Mouse (Mus musculus) frontal cortex, adult 2 months (tissue): ENCODE data around the gene Aebp2. TPM values are rescaled to one million over a fixed set of nuclear protein-coding genes. Genes with fewer than 3 reads are reported as not detected.
A peak's percentile ranks its signal among the peaks of the same experiment; 100 is the strongest.
"Not testable (repeated sequence)": the region's sequence is repeated elsewhere in the genome, so short reads cannot be mapped to it uniquely, and the experiment has no call there.

Source experiments
- DNase-seq, 2 experiments: peaks; one replicate each; pipeline ENCODE4 v3.0.0; 2022; ENCODE audit warnings: low spot score in 1 of 2; ENCODE audit errors: extremely low spot score in 1 of 2
- polyA plus RNA-seq: library from polyadenylated mRNA; depleted of rRNA; stranded (reverse); fragments of >200 nt; gene quantifications from 2 replicates; pipeline ENCODE4 v1.2.3, GENCODE M21; 2012

Aebp2 gene
- polyA plus RNA-seq, 1 experiment = 40.7 TPM

DNA sequence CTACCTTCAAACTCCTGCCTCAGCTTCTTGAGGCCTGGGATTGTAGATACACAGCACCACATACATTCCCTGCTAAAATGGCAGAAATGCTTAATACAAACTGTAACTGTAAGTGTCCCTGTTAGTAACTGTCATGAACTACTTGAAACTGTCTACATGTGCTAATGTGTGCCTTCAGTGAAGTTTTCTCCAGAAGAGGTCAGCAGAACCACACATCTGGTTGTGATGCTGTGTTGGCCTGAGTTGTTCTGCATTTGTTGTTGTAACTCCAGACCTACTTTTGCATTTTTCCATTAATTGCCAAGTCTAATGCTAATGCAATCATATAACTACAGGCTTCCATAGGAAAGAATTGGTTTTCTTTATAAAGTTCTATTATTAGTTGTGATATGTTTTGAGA is 23.5 kb downstream of the Aebp2 start:
- no peak for DNase-seq

DNA sequence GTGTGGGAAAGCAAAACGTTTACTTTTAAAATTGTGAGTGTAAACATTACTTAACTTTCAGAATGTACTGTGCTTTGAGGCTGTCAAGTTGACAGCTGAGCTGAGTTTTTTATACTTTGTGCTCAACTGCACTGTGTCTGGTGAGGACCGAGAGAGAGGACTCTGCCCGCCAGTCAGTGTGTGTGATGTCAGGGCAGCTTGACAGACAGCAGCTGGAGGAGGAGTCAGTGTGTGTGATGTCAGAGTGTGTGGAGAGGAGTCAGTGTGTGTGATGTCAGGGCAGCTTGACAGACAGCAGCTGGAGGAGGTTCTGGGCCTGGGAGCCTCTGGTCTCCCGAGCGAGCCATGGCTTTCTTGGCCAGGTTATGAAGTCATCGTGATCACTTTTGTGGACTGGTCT is 24.4 kb downstream of the Aebp2 start:
- no peak for DNase-seq

DNA sequence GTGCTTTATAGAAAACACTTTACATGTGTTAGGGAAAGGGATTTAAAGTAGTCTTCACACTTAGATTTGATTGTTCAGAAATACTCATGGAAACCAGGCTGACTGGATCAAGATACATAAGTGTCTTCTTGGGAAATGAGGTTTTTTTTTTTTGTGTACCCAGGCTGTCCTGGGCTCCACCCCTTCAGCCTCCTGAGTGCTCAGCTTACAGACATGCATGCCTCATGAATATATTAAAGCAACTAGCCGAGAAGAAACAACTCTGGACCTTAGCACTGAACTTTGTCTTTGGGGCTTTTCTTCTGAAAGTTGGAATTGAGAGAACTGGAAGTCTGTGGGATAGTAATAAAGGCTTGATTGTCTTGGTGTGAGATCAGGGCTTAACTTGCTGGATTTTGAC is 27.3 kb downstream of the Aebp2 start:
- no peak for DNase-seq

DNA sequence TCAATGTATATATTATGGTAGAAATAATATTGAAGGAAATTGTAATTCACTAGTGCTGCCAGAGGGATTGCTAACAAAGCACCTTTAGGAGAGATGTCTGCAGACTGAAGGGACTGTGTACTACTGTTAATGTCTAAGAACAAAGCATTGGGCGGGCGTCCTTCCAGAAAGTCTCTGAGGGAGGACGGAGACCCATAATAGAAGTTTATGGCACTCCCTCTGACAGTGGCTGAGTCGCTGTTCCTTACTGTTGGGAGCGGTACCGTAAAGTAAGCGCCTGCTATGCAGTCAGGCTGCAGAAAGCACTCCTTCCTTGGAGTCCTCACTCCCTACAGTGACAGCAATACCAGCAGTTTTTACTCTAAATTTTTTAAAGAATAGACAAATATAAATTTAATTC is 29.5 kb downstream of the Aebp2 start:
- DNase-seq = no peak

DNA sequence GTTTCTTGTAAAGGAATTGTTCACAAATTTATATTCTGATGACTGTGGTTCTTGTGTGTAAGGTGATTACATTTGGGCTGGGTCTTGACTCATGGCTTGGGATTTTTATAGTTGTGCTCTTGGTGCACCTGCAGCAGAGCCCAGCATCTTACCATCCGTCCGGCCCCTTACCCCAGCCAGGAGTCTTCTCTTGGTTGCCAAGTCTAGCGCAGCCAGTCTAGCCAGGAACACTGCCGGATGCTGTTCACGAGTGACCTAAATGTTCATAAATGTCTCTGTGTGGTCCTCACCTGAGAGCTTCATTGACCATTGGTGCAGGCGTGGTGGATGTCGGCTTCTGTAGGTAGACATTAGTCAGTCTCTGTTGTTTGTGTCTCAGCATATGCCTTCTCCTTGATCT is 33.0 kb downstream of the Aebp2 start:
- no peak for DNase-seq

DNA sequence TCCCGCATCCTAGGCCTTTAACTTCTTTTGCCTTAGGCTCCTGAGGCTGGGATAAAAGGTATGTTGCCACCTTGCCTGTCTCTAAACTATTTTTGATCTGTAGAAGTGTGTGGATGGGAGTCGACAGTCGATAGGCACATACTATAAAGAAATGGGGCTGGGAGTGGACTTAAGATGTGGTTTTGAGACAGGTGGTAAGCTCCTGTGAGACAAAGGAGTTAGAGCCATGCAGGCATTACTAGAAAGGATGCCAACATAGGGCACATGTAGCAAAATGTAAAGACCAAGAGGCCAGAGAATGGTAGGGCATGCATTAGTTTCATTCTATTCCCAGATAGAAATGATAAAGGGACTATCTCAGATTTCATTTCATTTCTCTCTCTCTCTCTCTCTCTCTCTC is 34.5 kb downstream of the Aebp2 start:
- DNase-seq = no peak

DNA sequence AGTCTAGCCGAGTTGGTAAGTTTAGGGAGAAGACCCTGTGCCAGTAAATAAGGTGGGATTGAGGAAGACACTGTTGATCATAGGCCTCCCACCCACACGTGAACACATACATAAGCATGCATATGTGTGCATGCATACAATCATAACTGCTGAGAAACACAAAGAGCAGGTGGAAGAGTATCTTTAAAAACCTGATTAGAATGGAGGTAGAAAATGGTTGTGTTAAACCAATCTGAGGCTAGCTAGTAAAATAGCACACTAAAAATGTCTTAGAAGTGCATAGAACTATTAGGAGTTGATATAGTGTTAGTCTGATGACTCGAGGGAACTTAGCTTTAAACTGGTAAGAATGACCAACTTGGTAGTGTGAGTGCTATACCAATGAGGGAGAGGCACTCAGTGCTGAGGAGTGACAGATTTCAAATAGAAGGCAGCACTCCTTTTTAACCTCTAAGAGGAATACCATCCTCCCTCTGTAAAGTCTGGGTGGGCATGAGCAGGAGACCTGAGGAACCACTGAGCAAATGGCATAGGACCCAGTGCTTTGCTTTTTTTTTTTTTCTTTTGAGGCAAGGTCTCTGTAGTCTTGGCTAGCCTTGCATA is 35.6 kb downstream of the Aebp2 start:
- no peak for DNase-seq

DNA sequence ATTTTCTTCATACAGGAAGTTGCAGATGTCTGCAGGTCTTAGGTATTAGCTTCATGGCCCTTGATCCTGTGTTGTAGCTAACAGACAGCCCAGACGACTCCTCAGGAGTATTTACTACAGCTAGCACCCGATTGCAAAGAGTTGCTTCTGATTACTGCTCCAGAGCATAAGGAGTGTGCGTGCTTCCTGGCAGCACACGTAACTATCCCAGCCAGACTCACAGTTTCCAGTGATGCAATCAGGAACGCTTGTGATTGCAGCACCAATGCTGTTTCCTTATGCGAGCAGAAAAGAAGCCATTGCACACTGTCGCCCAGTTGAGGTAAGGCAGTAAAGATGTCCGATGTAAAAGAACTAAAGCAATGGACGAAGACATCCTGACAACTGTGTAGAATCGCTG is 38.6 kb downstream of the Aebp2 start:
- no peak for DNase-seq

DNA sequence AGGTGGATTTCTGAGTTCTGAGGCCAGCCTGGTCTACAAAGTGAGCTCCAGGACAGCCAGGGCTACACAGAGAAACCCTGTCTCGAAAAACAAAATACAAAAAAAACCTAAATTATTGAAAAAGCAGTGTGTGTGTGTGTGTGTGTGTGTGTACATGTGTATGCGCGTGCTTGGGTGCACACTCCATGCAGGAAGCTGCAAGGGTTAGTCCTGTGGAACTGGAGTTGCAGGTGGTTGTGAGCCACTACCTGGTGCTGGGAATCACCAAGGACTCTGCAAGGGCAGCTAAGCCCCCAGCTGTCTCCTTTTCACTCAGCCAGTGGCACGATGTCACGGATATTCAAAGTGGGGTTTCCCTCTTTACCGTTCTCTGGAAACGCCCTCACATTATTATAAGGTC is 39.3 kb downstream of the Aebp2 start:
- DNase-seq = no peak

DNA sequence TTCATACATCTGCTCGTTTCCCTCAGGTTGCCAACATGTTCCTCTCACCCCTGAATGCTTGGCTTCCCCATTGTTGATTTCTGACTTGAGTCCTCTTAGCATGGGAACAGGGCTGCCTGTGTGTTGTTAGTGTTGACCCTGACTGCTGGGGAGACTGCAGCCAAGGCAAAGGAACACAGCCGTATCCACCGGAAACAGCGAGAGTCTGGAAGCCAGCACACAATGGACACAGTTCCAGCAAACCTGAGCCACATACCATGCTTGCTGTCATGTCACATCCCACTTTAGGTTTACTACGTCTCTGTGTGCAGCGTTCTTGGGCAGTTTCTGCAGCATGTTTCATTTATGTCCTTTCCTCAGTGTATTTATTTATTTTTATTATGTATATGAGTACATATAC is 39.8 kb downstream of the Aebp2 start:
- DNase-seq = no peak

DNA sequence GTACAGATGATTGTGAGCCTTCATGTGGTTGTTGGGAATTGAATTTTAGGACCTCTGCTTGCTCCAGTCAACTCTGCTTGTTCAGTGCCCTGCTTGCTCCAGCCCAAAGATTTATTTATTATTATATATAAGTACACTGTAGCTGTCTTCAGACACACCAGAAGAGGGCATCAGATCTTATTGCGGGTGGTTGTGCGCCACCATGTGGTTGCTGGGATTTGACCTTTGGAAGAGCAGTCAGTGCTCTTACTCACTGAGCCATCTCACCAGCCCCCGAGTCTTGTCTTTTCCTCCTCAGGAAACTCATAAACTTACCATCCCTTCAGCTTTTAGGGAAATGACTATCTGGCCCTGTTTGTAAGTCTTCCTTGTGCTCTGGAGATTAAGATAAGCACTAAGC is 40.2 kb downstream of the Aebp2 start:
- DNase-seq = not testable (repeated sequence)

DNA sequence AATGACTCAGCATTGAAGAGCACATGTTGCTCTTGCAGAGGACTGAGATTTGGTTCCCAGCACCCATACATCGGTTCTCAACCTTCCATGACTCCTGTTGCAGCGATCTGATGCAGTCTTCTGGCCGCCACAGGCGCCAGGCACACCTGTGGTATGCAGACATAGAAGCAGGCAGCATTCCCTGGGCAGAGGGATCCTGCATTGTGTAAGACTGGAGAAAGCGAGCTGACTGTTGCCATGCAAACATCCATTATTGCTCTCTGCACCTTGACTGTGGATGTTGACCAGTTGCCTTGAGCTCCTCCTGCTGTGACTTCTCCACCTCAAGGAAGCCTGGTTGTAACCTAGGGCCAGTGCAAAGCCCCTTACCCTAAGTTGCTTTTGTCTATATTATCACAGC is 42.1 kb downstream of the Aebp2 start:
- no peak for DNase-seq

DNA sequence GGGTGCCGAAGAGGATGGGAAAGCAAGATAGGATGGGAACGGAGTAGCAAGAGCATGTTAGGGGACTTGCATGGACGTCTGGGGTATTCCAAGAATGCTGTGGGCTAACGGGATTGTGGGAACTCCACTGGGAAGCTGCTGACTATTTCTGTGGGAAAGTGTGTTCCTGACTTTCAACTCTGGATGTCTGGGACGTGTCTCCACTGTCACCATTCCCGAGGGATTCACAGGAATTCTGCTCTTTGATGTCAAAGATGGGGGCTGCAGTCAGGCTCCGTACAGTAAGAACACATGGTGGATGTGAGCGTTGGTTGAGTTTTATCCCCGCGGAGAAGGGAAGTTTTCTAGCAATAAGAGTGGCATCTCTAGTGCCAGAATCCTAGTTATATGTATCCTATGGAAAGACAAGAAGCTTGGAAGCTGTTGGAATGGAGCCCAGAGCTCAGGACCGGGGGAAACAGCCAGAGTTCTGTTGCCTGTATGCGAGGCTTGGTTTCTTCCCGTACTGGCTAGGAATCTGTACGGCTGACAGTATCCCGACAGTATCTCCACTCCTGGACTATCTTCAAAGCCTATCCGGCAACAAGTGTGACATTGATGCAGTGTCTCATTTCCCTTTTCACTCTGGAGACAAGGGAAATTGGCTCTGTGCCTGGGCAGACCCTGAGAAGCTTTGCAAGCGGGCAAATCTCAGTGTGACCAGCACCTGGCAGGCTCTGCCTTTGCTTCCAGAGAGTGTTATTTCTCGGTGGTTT is 44.2 kb downstream of the Aebp2 start:
- DNase-seq = no peak

DNA sequence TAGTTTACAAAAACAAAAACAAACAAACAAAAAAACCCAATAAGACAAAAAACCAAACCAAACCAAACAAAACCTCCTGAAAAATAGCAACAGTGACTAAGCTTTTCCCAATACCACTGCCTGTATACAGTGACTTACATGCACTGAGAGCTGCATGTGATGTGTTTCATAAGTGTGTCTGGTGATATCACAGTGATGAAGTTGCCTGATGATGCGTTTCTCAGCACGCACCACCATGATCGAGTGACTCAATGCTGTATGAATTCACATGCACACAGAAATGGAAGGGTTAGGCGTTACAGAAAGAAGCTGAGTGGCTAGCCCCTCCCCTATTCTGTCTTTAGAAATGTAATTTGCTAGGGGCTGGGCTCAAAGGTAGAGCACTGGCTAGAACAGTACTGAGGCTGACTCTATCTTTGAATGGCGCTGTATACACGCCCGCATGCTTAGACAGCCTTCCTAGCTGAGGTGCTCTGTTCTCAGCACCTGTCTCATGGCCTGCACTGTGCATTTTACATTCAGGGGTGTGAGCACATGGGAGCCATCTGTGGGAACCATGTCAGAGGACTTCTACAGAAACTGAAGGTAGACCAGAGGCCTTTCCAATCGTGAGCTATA is 44.9 kb downstream of the Aebp2 start:
- no peak for DNase-seq

DNA sequence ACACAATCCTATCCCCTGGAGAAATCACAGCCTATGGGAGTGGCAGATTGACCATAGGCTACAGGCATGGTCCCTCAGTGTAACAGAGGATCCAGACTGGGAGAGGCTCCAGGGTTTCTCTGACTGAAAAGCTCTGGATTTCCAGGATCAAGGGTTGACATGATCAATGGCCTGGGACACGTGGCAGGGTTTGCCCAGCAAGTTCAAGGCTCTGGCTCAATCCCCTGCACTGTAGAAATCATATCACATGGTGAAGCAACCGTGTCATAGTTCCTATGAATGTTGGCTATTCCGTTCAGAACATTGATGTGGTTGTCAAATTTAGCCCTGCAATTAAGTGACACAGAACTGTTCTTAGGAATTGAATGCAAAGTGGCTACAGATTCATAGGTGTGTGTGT is 52.0 kb downstream of the Aebp2 start:
- DNase-seq = no peak

DNA sequence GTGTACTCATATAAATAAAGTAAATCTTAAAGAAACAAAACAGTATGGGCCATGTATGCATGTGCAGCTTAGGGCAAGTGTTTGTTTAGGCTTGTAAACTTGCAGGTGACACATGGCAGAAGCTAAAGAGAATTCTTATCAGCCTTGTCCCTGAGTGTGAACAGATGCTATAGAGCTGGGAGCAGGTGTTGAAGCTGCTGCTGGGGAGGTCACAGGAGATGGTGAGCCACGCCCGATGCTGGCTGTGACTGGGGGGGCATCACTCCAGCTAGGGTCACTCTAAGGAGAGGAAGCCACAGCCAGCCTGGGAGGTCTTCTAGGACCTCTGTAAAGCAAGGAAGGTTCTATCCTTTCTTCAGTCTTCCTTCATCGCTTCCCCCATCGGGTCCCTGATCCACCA is 53.6 kb downstream of the Aebp2 start:
- no peak for DNase-seq

DNA sequence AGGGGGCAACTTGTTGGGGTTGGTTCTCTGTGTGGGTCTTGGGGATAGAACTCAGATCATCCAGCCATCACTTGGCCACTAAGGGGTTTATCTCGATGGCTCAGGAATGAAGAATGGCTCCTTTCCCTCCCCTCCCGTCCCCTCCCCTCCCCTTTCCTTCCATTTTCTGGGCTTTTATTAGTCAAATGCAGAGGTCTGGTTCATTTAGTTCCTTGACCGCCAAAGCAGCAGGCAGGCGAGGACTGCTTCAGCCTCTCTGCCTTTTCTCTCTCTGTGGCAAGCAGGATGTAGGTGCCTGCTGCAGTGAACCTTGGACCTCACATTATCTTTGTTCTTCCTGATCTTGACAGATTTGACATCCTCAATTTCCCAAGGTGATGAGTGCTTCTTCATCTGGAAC is 54.6 kb downstream of the Aebp2 start:
- no peak for DNase-seq

DNA sequence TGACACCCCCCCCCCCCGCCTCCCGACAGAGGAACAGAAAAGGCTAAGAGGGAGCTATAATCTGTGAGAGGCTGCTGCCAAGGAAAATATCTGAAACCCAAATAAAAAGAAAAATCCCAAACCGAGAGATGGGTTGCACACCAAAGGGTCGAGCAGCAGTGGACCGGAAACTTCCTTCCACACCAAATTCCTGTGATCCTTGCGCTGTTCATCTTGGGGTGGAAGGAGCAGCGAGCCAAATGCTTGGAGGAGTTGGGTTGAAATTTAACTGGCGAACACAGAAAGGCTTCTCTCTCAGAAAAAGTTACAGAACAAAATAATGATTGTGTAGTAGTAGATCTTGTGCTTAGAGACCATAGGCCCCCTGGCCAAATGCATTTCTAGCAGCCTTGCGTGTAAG is 55.5 kb downstream of the Aebp2 start:
- no peak for DNase-seq

DNA sequence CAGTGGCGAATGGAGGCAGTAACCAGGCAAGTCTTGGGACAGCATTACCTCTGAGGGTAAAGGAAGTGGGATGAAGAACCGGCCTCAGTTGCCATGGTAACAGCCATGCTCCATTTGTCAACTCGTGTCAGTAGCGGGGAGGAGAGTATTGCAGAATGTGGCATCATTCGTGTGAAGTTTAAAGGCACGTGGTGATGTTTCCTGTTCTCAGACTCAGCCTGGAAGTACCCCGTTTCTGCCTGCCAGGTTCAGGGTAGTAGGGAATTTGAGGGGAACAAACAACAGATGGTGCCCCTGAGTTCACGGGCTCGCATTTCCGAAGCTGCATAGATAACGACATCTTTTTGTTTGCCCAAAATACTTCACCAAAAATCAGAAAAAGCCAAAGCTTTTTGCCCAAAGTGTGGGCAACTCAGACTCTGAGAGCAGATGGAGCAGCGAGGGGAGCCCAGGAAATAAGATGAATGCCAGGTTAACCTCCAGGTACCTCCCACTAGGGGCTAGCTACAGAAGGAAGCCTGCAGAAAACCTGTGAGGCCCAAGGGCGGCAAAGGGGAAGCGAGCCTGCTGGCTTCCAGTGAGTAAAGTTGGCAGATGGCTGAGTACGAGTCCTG is 56.3 kb downstream of the Aebp2 start:
- DNase-seq = peak in 1 of 2 experiments; percentile 63

DNA sequence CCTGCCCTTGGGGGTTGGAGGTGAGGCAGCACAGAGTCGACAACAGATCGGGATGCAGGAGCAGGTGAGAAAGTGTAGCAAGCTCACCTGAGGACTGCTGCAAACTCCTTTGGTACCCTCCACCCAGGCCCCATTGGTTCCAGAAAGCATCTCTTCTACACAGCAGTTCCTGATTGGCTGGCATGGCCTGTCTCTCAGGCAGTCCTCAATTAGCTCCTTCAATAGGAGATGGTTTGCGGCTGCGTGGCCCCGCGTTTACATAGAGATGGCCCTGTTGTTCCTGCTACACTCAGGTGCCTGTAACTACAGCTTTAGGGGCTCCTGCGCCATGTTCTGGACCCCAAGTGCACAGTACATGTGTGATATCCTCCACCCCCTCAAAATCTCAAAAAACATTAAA is 58.2 kb downstream of the Aebp2 start:
- no peak for DNase-seq

DNA sequence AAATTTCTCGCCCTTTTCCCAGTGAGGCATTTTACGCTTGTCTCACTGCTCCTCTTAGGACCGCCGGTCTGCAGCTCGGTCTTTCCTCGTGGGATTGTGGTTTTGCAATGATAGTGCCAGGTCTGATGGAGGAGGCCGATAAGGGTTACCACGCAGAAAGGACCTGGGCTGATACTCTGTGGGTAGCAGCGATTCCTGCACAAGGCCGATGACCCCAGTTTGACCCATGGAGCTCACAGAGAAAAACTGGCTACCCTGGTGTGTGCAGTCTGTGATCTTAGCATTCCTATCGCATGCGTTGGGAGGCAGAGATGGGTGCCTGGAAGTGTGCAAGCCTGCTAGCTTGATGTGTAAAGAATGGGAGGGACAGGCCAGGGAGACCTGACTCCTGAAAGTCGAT is 60.4 kb downstream of the Aebp2 start:
- no peak for DNase-seq

DNA sequence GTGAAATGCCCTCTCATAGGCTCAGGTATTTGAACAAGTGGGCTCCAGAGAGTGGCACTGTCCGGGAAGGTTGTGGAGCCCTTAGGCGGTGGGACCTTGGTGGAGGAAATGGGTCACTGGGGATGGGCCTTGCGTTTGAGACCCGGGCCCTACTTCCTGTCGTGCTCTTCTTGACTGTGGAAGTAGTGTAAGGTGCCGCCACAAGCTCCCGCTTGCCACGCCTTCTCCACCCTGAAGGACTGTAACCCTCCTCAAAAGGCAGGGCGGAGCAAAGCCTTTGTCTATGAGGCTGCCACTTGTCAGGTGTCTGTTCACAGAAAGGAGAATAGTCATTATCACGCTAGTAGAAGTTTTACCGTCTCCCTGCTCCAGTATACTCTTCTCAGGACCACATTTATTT is 61.9 kb downstream of the Aebp2 start:
- DNase-seq = no peak
